Mouse (Mus musculus) gastrocnemius, postnatal 4 days (tissue): ENCODE results near the gene Ptbp1. TPM values are rescaled to one million over a fixed set of nuclear protein-coding genes. Genes with fewer than 3 reads are reported as not detected.

Source experiments
- DNase-seq, 2 experiments: peaks; one replicate each; pipeline ENCODE4 v3.0.0; 2021 to 2022; ENCODE audit warnings: low spot score in 2 of 2, mixed read lengths in 2 of 2
- total RNA-seq, 2 experiments: library from RNA; stranded (reverse); gene quantifications; 2 replicates each; pipeline ENCODE4 v1.2.3; 2021

Ptbp1 gene
- total RNA-seq, 2 experiments from 2014 or later: 167 to 170 TPM

- DNase-seq: no peak
These were observed 22.0 kb upstream of the Ptbp1 start for GRCm38 (mm10) chr10:79832026-79832785.

GRCm38 (mm10) chr10:79832786-79833181 is 21.4 kb upstream of the Ptbp1 start:
- no peak for DNase-seq

- peak in 1 of 2 experiments; percentile 79 for DNase-seq
These were observed 19.3 kb upstream of the Ptbp1 start for GRCm38 (mm10) chr10:79834769-79835398.

GRCm38 (mm10) chr10:79836918-79837317 is 17.3 kb upstream of the Ptbp1 start:
- DNase-seq: no peak

- no peak for DNase-seq
These were observed 16.1 kb upstream of the Ptbp1 start for GRCm38 (mm10) chr10:79838151-79838550.

GRCm38 (mm10) chr10:79840091-79840490 is 14.1 kb upstream of the Ptbp1 start:
- no peak for DNase-seq

- DNase-seq: peak in 1 of 2 experiments; percentile 59
These were observed 13.3 kb upstream of the Ptbp1 start for GRCm38 (mm10) chr10:79840644-79841551.

GRCm38 (mm10) chr10:79842322-79842721 is 11.9 kb upstream of the Ptbp1 start:
- DNase-seq: no peak

- DNase-seq: no peak
These were observed 10.8 kb upstream of the Ptbp1 start for GRCm38 (mm10) chr10:79843476-79843875.

GRCm38 (mm10) chr10:79846553-79846952 is 7.7 kb upstream of the Ptbp1 start:
- no peak for DNase-seq

- DNase-seq: no peak
These were observed 4.1 kb upstream of the Ptbp1 start for GRCm38 (mm10) chr10:79849941-79850628.

GRCm38 (mm10) chr10:79851653-79852052 is 2.6 kb upstream of the Ptbp1 start:
- DNase-seq: no peak

- no peak for DNase-seq
These were observed 2.0 kb upstream of the Ptbp1 start for GRCm38 (mm10) chr10:79852107-79852789.

- no peak for DNase-seq
These were observed 1.4 kb upstream of the Ptbp1 start for GRCm38 (mm10) chr10:79852827-79853226.

- peak; percentile 99 to 100 for DNase-seq
These were observed 835 bp upstream of the Ptbp1 start for GRCm38 (mm10) chr10:79853392-79853791.

- peak in 1 of 2 experiments; percentile 76 for DNase-seq
These were observed 744 bp downstream of the Ptbp1 start for GRCm38 (mm10) chr10:79854801-79855541.

GRCm38 (mm10) chr10:79855558-79856184 is 1.4 kb downstream of the Ptbp1 start:
- no peak for DNase-seq

- no peak for DNase-seq
These were observed 2.1 kb downstream of the Ptbp1 start for GRCm38 (mm10) chr10:79856280-79856679.
